Mouse (Mus musculus): ENCODE measurements at regions not wholly inside any gene's neighbourhood (a gene's known extent, or its start where the extent isn't known, plus 50 kb on each side); places are given as distances from the start of the nearest gene placed in this dataset.

- TF ChIP-seq CTCF (IDR thresholded peaks at IDR 0.05; ENCODE audit: borderline replicate concordance, insufficient read depth, low read length) (no peak), POLR2A (IDR thresholded peaks at IDR 0.05; ENCODE audit: low read depth, low read length) (no peak)
Observed at GRCm38 (mm10) chr8:82601556-82601955, 172.4 kb downstream of the Zfp330 start.
